Mouse (Mus musculus): ENCODE data around the gene Cxcl5. TPM values are rescaled to one million over a fixed set of nuclear protein-coding genes. Genes with fewer than 3 reads are reported as not detected.

Gene Cxcl5
- polyA plus RNA-seq, 1 experiment from 2014 or later, result 0.10 TPM

GRCm38 (mm10) chr5:90763912-90764665, 4.9 kb downstream of the Cxcl5 start:
- Histone ChIP-seq H3K27me3 (ENCODE audit: control insufficient read depth, insufficient read depth, low read length) (peaks cover 4% of the 10 kb centered on the region; the same call in 1 of the 2 replicates), H3K27ac (replicated peaks) (no peak overlapping the region), H3K9ac (ENCODE audit: low read length) (no peak overlapping the region), H3K4me3 (ENCODE audit: low read depth, low read length) (no peak overlapping the region), H3K4me1 (replicated peaks; ENCODE audit: control insufficient read depth, insufficient read depth) (0 out of 2 replicates have a peak, but pooled peaks cover 2% of the 10 kb centered on the region), H3K36me3 (ENCODE audit: control insufficient read depth, insufficient read depth, low read length) (no peaks in the 10 kb centered on the region), H3K4me2 (replicated peaks; ENCODE audit: low read depth) (no peak overlapping the region), H3K9me3 (ENCODE audit: control insufficient read depth, low read length) (no peaks in the 10 kb centered on the region)
- ATAC-seq (ENCODE audit: low FRiP score, low TSS enrichment) (no peak), DNase-seq (ENCODE audit: low spot score) (no peak)
- WGBS, result 60% methylated on average over 12 of the region's 12 CpGs
- TF ChIP-seq CTCF (IDR thresholded peaks at IDR 0.05; ENCODE audit: low read depth), result no peak
- TF ChIP-seq EP300 (optimal IDR thresholded peaks at IDR 0.05), result no peak

GRCm38 (mm10) chr5:90765821-90766606, 6.9 kb downstream of the Cxcl5 start:
- DNase-seq (ENCODE audit: low spot score) (no peak), ATAC-seq (ENCODE audit: low FRiP score, low TSS enrichment) (no peak)
- Histone ChIP-seq H3K27ac (replicated peaks) (no peak overlapping the region), H3K36me3 (ENCODE audit: control insufficient read depth, insufficient read depth, low read length) (no peaks in the 10 kb centered on the region), H3K4me2 (replicated peaks; ENCODE audit: low read depth) (no peak overlapping the region), H3K9ac (ENCODE audit: low read length) (no peak overlapping the region), H3K9me3 (ENCODE audit: control insufficient read depth, low read length) (no peaks in the 10 kb centered on the region), H3K4me1 (replicated peaks; ENCODE audit: control insufficient read depth, insufficient read depth) (no peaks in the 10 kb centered on the region), H3K27me3 (ENCODE audit: control insufficient read depth, insufficient read depth, low read length) (no peaks in the 10 kb centered on the region), H3K4me3 (ENCODE audit: low read depth, low read length) (no peak overlapping the region)
- TF ChIP-seq CTCF (IDR thresholded peaks at IDR 0.05; ENCODE audit: low read depth), result no peak
- no peak for TF ChIP-seq EP300 (optimal IDR thresholded peaks at IDR 0.05)
- WGBS, result 31% methylated on average over 8 of the region's 8 CpGs

DNA sequence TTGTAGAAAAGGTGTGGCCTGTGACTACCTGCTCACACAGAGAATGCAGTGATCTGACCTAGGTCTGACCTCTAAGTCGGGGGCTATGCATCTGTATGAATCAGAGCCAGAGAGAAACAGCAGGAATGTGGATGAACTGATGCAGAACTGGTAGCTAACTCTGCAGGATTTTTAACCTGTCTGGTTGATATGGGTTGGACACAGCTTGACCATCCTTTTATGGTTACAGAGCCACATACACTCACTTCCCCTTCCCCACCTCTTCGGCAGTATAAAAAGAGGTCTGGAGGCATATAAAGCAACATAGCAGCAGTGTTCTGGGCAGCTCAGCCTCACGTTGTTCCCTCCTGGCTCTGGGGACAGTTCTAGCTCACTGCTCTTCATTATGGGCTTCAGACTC, 9.1 kb downstream of the Cxcl5 start, which contains the start of gene Ppbp:
TSS of gene Ppbp (plus strand) at position 301 of the 400 bp plus-strand sequence.
- TF ChIP-seq CTCF (IDR thresholded peaks at IDR 0.05; ENCODE audit: low read depth), result no peak
- TF ChIP-seq EP300 (optimal IDR thresholded peaks at IDR 0.05), result no peak
- no peak within 1 kb of the TSS for H3K27ac ChIP-seq (replicated peaks)
- no peak for ATAC-seq (ENCODE audit: low FRiP score, low TSS enrichment)
- DNase-seq (ENCODE audit: low spot score), result no peak
- H3K36me3 ChIP-seq (ENCODE audit: control insufficient read depth, insufficient read depth, low read length), result no peaks in the 10 kb centered on the region
- no peak within 1 kb of the TSS for H3K9ac ChIP-seq (ENCODE audit: low read length)
- H3K4me1 ChIP-seq (replicated peaks; ENCODE audit: control insufficient read depth, insufficient read depth), result no peaks in the 10 kb centered on the region
- H3K4me3 ChIP-seq (ENCODE audit: low read depth, low read length), result no peak within 1 kb of the TSS
- WGBS, result 40% methylated on average over 3 of the region's 3 CpGs
- no peak within 1 kb of the TSS for H3K4me2 ChIP-seq (replicated peaks; ENCODE audit: low read depth)
- no peaks in the 10 kb centered on the region for H3K27me3 ChIP-seq (ENCODE audit: control insufficient read depth, insufficient read depth, low read length)
- H3K9me3 ChIP-seq (ENCODE audit: control insufficient read depth, low read length), result no peaks in the 10 kb centered on the region

DNA sequence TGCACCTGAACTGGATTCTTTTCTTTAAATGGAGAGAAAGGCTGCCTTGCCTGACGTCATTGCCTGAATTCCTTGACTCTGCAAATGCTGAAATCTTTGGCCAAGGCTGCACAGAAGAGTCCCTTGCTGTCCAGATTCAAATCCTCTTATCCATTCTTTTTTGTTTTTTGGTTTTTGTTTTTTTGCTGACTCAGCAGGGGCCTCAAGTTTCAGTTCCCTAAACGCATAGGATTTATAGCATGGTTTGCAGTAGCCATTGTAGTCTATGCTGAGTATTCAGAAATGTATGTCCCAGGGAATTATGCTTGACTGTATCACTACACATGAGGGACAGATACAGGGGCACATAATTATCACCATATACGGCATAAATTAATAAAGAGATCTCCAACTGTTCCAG, 12.2 kb downstream of the Cxcl5 start:
- Histone ChIP-seq H3K4me2 (replicated peaks; ENCODE audit: low read depth) (no peak overlapping the region), H3K27me3 (ENCODE audit: control insufficient read depth, insufficient read depth, low read length) (no peaks in the 10 kb centered on the region), H3K9ac (ENCODE audit: low read length) (no peak overlapping the region), H3K4me1 (replicated peaks; ENCODE audit: control insufficient read depth, insufficient read depth) (no peaks in the 10 kb centered on the region), H3K27ac (replicated peaks) (no peak overlapping the region), H3K9me3 (ENCODE audit: control insufficient read depth, low read length) (no peaks in the 10 kb centered on the region), H3K4me3 (ENCODE audit: low read depth, low read length) (no peak overlapping the region), H3K36me3 (ENCODE audit: control insufficient read depth, insufficient read depth, low read length) (no peaks in the 10 kb centered on the region)
- no peak for ATAC-seq (ENCODE audit: low FRiP score, low TSS enrichment)
- 72% methylated on average over 3 of the region's 3 CpGs for WGBS
- DNase-seq (ENCODE audit: low spot score), result no peak
- TF ChIP-seq CTCF (IDR thresholded peaks at IDR 0.05; ENCODE audit: low read depth) (no peak), EP300 (optimal IDR thresholded peaks at IDR 0.05) (no peak)

DNA sequence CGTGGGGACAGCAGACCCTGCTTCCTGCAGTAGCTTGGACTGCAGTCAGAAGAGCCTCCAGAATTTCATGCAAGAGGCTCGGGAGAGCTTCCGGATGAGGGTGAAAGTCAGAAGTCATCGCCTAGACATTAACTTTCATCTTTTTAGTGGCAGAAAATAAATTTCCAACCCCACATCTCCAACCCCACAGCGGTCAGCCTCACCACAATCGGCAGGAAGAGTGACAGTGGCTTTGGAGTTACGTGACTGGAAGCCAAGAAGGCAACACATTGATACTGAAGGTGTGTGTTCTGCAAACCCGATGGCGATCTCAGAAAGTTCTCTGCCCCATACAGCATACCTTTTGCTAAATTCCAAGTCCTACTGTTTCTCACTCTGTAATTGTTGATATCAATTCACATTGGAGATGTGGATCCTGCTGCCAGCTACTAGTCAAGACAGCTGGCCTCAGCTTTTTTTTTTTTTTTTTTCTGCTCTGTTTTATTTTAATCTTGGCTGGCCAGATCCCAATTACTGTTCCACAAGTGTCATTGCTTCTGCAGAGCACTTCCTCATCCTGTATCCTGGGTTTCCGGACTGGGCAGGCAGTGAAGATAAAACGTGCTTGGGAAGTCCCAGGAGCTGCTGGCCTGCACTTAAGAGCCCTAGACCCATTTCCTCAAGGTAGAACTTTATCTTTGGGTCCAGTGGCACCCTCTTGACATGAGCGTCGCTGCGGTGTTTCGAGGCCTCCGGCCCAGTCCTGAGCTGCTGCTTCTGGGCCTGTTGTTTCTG, 12.9 kb downstream of the Cxcl5 start, which contains the start of gene Pf4:
TSS of gene Pf4 (plus strand) at position 556 of the 774 bp plus-strand sequence.
- no peak for ATAC-seq (ENCODE audit: low FRiP score, low TSS enrichment)
- WGBS, result 72% methylated on average over 16 of the region's 16 CpGs
- DNase-seq (ENCODE audit: low spot score), result no peak
- Histone ChIP-seq H3K27me3 (ENCODE audit: control insufficient read depth, insufficient read depth, low read length) (no peaks in the 10 kb centered on the region), H3K9ac (ENCODE audit: low read length) (no peak within 1 kb of the TSS), H3K4me1 (replicated peaks; ENCODE audit: control insufficient read depth, insufficient read depth) (no peaks in the 10 kb centered on the region), H3K4me3 (ENCODE audit: low read depth, low read length) (no peak within 1 kb of the TSS), H3K36me3 (ENCODE audit: control insufficient read depth, insufficient read depth, low read length) (no peaks in the 10 kb centered on the region), H3K9me3 (ENCODE audit: control insufficient read depth, low read length) (no peaks in the 10 kb centered on the region), H3K4me2 (replicated peaks; ENCODE audit: low read depth) (no peak within 1 kb of the TSS), H3K27ac (replicated peaks) (no peak within 1 kb of the TSS)
- no peak for TF ChIP-seq EP300 (optimal IDR thresholded peaks at IDR 0.05)
- TF ChIP-seq CTCF (IDR thresholded peaks at IDR 0.05; ENCODE audit: low read depth), result no peak
